Mouse (Mus musculus) adrenal gland, adult 10 weeks (tissue): ENCODE data around the gene Tnfrsf11a. TPM values are rescaled to one million over a fixed set of nuclear protein-coding genes. Genes with fewer than 3 reads are reported as not detected.

Source experiments
- polyA plus RNA-seq: library from polyadenylated mRNA; stranded (reverse); fragments of 350-450 nt; fragmentation: Illumina TruSeq; extraction: RNeasy Lipid Tissue Mini Kit (QIAGEN cat#74804); gene quantifications from one replicate; pipeline ENCODE4 v1.2.3, GENCODE M21; 2014; ENCODE audit warnings: low read depth, low replicate concordance

Tnfrsf11a gene
- 3.1 TPM for polyA plus RNA-seq

DNA sequence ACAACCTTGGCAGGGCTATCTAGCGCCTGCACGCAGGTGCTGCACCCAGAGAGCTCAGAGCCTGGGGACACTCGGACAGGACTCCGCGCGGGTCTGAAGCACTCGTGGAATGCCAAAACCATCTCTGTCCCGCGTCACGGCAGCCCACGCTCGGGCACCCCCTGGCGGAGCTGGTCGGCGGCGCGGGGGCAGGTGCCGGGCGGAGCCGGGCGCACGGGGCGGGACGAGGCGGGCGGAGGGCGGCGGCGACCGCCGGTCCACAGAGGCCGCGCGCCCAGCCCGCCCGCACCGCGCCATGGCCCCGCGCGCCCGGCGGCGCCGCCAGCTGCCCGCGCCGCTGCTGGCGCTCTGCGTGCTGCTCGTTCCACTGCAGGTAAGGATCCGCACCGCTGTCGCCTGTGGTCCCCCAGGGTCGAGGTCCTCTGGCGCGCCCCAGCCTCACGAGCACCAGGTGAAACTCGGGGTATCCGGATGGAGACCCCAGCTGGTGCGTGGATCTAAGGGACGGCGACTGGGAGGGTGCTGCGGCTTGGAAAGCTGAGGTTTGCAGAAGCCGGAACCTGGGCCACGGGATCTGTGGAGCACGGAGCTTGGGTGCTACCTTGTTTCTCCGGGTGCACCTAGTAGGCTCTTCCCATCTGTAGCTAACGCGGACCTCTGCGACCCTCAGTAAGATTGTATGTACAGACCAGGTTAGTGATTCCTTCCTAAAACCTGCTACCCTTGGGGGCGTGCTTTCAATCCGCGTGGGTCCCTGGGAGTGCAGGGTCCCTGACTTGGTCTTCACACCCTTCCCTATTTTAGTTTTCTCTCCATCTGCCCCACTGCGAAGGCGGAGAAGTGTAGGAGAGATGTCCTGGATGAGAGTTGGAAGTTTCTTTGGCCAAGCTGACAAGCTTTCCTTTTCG, at the start of gene Tnfrsf11a:
Gene Tnfrsf11a (plus strand): TSS at position 262 of the 908 bp plus-strand sequence.

Other genes with a start within 250 kb of the Tnfrsf11a start
- gene Pign, start 117.0 kb upstream of the Tnfrsf11a start, polyA plus RNA-seq, result 49.1 TPM
- gene Relch, start 116.9 kb upstream of the Tnfrsf11a start, polyA plus RNA-seq, result 50.6 TPM
- gene Zcchc2, start 209.7 kb downstream of the Tnfrsf11a start, polyA plus RNA-seq, result 21.3 TPM